Mouse (Mus musculus): Measurements from ENCODE around the gene Usp30. TPM values are rescaled to one million over a fixed set of nuclear protein-coding genes. Genes with fewer than 3 reads are reported as not detected.

Usp30 gene
- polyA plus RNA-seq, 1 experiment = 11.2 TPM

GRCm38 (mm10) chr5:114147043-114147972 lies 82.0 kb downstream of the Usp30 start:
- Histone ChIP-seq H3ac (ENCODE audit: control insufficient read depth, insufficient read length, low read depth) (no peak overlapping the region), H3K79me2 (ENCODE audit: control insufficient read depth, insufficient read depth) (no peaks in the 10 kb centered on the region), H3K79me3 (ENCODE audit: low read depth) (no peaks in the 10 kb centered on the region), H3K36me3 (ENCODE audit: control insufficient read depth, insufficient read depth) (no peaks in the 10 kb centered on the region), H3K27me3 (ENCODE audit: control insufficient read depth, insufficient read depth, insufficient read length) (peaks cover 31% of the 10 kb centered on the region), H3K4me3 (ENCODE audit: insufficient read depth, poor library complexity, severe bottlenecking) (no peak overlapping the region)
- TF ChIP-seq MAX (IDR thresholded peaks at IDR 0.05) (no peak), FOSL1 (IDR thresholded peaks at IDR 0.05; ENCODE audit: insufficient read depth, low read length, poor library complexity, severe bottlenecking) (no peak), MYOD1 (IDR thresholded peaks at IDR 0.05; ENCODE audit: control insufficient read depth, insufficient read length, low read depth) (no peak), USF1 (IDR thresholded peaks at IDR 0.05; ENCODE audit: low read depth) (no peak), CTCF (IDR thresholded peaks at IDR 0.05; ENCODE audit: control insufficient read depth, insufficient read depth, insufficient read length) (no peak), MYOG (IDR thresholded peaks at IDR 0.05; ENCODE audit: control insufficient read depth, extremely low read depth, insufficient read length) (no peak), CEBPB (IDR thresholded peaks at IDR 0.05; ENCODE audit: low read depth) (no peak)

- Histone ChIP-seq H3K27me3 (ENCODE audit: control insufficient read depth, insufficient read depth, insufficient read length) (peaks cover 24% of the 10 kb centered on the region), H3K4me3 (ENCODE audit: insufficient read depth, poor library complexity, severe bottlenecking) (no peak overlapping the region), H3K36me3 (ENCODE audit: control insufficient read depth, insufficient read depth) (no peaks in the 10 kb centered on the region), H3K79me2 (ENCODE audit: control insufficient read depth, insufficient read depth) (no peaks in the 10 kb centered on the region), H3ac (ENCODE audit: control insufficient read depth, insufficient read length, low read depth) (no peak overlapping the region), H3K79me3 (ENCODE audit: low read depth) (no peaks in the 10 kb centered on the region)
- TF ChIP-seq CTCF (IDR thresholded peaks at IDR 0.05; ENCODE audit: control insufficient read depth, insufficient read depth, insufficient read length) = no peak
- TF ChIP-seq MYOG (IDR thresholded peaks at IDR 0.05; ENCODE audit: control insufficient read depth, extremely low read depth, insufficient read length) = no peak
- TF ChIP-seq MYOD1 (IDR thresholded peaks at IDR 0.05; ENCODE audit: control insufficient read depth, insufficient read length, low read depth) = no peak
- TF ChIP-seq FOSL1 (IDR thresholded peaks at IDR 0.05; ENCODE audit: insufficient read depth, low read length, poor library complexity, severe bottlenecking) = no peak
- no peak for TF ChIP-seq USF1 (IDR thresholded peaks at IDR 0.05; ENCODE audit: low read depth)
- no peak for TF ChIP-seq MAX (IDR thresholded peaks at IDR 0.05)
- no peak for TF ChIP-seq CEBPB (IDR thresholded peaks at IDR 0.05; ENCODE audit: low read depth)
Observed at GRCm38 (mm10) chr5:114152359-114153092, 87.3 kb downstream of the Usp30 start.

DNA sequence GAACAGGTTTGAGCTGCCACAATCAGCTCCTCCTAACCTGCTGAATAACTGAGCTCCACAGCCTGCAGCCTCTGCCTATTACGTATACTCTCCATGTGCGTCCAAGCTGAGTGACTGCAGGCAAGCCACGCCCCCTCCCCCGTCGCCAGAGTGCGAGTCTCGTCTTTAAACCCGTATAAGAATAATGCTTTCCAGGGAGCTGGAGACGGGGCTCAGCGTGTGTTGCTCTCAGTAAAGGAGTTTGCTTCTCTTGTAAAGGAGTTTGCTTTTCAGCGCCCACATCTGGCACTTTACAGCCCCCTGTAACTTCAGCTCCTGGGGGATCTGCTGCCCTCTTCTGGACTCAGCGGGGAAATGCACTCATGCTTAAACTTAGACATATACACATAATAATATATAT lies 88.2 kb downstream of the Usp30 start:
- Histone ChIP-seq H3K79me2 (ENCODE audit: control insufficient read depth, insufficient read depth) (no peaks in the 10 kb centered on the region), H3ac (ENCODE audit: control insufficient read depth, insufficient read length, low read depth) (no peak overlapping the region), H3K27me3 (ENCODE audit: control insufficient read depth, insufficient read depth, insufficient read length) (peaks cover 22% of the 10 kb centered on the region), H3K79me3 (ENCODE audit: low read depth) (no peaks in the 10 kb centered on the region), H3K4me3 (ENCODE audit: insufficient read depth, poor library complexity, severe bottlenecking) (no peak overlapping the region), H3K36me3 (ENCODE audit: control insufficient read depth, insufficient read depth) (no peaks in the 10 kb centered on the region)
- TF ChIP-seq CTCF (IDR thresholded peaks at IDR 0.05; ENCODE audit: control insufficient read depth, insufficient read depth, insufficient read length) (no peak), MYOG (IDR thresholded peaks at IDR 0.05; ENCODE audit: control insufficient read depth, extremely low read depth, insufficient read length) (no peak), CEBPB (IDR thresholded peaks at IDR 0.05; ENCODE audit: low read depth) (no peak), MAX (IDR thresholded peaks at IDR 0.05) (no peak), USF1 (IDR thresholded peaks at IDR 0.05; ENCODE audit: low read depth) (no peak), FOSL1 (IDR thresholded peaks at IDR 0.05; ENCODE audit: insufficient read depth, low read length, poor library complexity, severe bottlenecking) (no peak), MYOD1 (IDR thresholded peaks at IDR 0.05; ENCODE audit: control insufficient read depth, insufficient read length, low read depth) (no peak)

- TF ChIP-seq USF1 (IDR thresholded peaks at IDR 0.05; ENCODE audit: low read depth) (no peak), CEBPB (IDR thresholded peaks at IDR 0.05; ENCODE audit: low read depth) (no peak), CTCF (IDR thresholded peaks at IDR 0.05; ENCODE audit: control insufficient read depth, insufficient read depth, insufficient read length) (no peak), MYOD1 (IDR thresholded peaks at IDR 0.05; ENCODE audit: control insufficient read depth, insufficient read length, low read depth) (no peak), MYOG (IDR thresholded peaks at IDR 0.05; ENCODE audit: control insufficient read depth, extremely low read depth, insufficient read length) (no peak), MAX (IDR thresholded peaks at IDR 0.05) (no peak), FOSL1 (IDR thresholded peaks at IDR 0.05; ENCODE audit: insufficient read depth, low read length, poor library complexity, severe bottlenecking) (no peak)
- Histone ChIP-seq H3K79me3 (ENCODE audit: low read depth) (no peaks in the 10 kb centered on the region), H3ac (ENCODE audit: control insufficient read depth, insufficient read length, low read depth) (no peak overlapping the region), H3K27me3 (ENCODE audit: control insufficient read depth, insufficient read depth, insufficient read length) (peaks cover 22% of the 10 kb centered on the region), H3K36me3 (ENCODE audit: control insufficient read depth, insufficient read depth) (no peaks in the 10 kb centered on the region), H3K4me3 (ENCODE audit: insufficient read depth, poor library complexity, severe bottlenecking) (no peak overlapping the region), H3K79me2 (ENCODE audit: control insufficient read depth, insufficient read depth) (no peaks in the 10 kb centered on the region)
Observed at GRCm38 (mm10) chr5:114154765-114155164, 89.5 kb downstream of the Usp30 start.

- Histone ChIP-seq H3K36me3 (ENCODE audit: control insufficient read depth, insufficient read depth) (no peaks in the 10 kb centered on the region), H3K27me3 (ENCODE audit: control insufficient read depth, insufficient read depth, insufficient read length) (peaks cover 22% of the 10 kb centered on the region), H3ac (ENCODE audit: control insufficient read depth, insufficient read length, low read depth) (no peak overlapping the region), H3K79me2 (ENCODE audit: control insufficient read depth, insufficient read depth) (no peaks in the 10 kb centered on the region), H3K4me3 (ENCODE audit: insufficient read depth, poor library complexity, severe bottlenecking) (no peak overlapping the region), H3K79me3 (ENCODE audit: low read depth) (no peaks in the 10 kb centered on the region)
- TF ChIP-seq CEBPB (IDR thresholded peaks at IDR 0.05; ENCODE audit: low read depth) = no peak
- no peak for TF ChIP-seq MAX (IDR thresholded peaks at IDR 0.05)
- TF ChIP-seq CTCF (IDR thresholded peaks at IDR 0.05; ENCODE audit: control insufficient read depth, insufficient read depth, insufficient read length) = no peak
- TF ChIP-seq FOSL1 (IDR thresholded peaks at IDR 0.05; ENCODE audit: insufficient read depth, low read length, poor library complexity, severe bottlenecking) = no peak
- TF ChIP-seq MYOD1 (IDR thresholded peaks at IDR 0.05; ENCODE audit: control insufficient read depth, insufficient read length, low read depth) = no peak
- TF ChIP-seq MYOG (IDR thresholded peaks at IDR 0.05; ENCODE audit: control insufficient read depth, extremely low read depth, insufficient read length) = no peak
- no peak for TF ChIP-seq USF1 (IDR thresholded peaks at IDR 0.05; ENCODE audit: low read depth)
Observed at GRCm38 (mm10) chr5:114155168-114155933, 90.1 kb downstream of the Usp30 start.

Data from C2C12 (cell line).